Mouse (Mus musculus): ENCODE data around the gene Tmie. TPM values are rescaled to one million over a fixed set of nuclear protein-coding genes. Genes with fewer than 3 reads are reported as not detected.

Tmie gene
- polyA plus RNA-seq, 1 experiment: 2.7 TPM

DNA sequence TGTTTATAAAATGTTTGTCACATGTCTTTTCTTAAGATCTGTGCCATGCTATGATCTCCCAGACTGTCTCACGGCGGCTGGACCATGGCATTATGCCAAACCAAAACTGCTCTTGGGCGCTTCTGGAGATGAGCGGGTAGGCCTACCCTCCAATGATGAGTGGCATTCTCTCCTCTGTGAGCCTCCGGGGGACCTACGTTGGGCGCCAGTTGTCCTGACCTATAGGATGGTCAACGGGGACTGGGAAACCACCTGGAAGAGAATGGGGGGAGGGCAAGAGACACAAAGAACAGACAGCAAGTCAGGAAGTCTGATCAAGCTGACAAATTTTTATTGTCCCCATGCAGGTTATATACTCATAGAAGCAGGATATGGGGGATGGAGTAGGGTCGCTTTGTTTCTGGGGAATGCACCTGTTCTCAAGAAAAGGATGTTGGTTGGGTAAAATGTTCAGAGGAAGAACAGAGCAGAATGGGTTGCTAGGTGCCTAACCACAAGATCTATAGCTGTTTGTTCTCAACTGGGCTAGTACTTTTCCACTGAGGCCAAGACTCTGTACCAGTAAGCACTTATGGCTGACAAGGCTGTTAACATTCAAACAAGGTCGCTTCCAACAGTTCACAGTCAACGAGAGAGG is 27.4 kb upstream of the Tmie start:
- TF ChIP-seq POLR2A (IDR thresholded peaks at IDR 0.05; ENCODE audit: extremely low read depth, insufficient read depth, low read length): no peak
- no peak for TF ChIP-seq CTCF (IDR thresholded peaks at IDR 0.05; ENCODE audit: extremely low read depth, insufficient read depth, low read length)
- H3K4me1 ChIP-seq (ENCODE audit: control insufficient read depth, insufficient read depth, low read length): no peaks in the 10 kb centered on the region
- H3K4me3 ChIP-seq (ENCODE audit: insufficient read depth, low read length): no peak overlapping the region
- no peak overlapping the region for H3K27ac ChIP-seq (ENCODE audit: insufficient read depth, low read length)

DNA sequence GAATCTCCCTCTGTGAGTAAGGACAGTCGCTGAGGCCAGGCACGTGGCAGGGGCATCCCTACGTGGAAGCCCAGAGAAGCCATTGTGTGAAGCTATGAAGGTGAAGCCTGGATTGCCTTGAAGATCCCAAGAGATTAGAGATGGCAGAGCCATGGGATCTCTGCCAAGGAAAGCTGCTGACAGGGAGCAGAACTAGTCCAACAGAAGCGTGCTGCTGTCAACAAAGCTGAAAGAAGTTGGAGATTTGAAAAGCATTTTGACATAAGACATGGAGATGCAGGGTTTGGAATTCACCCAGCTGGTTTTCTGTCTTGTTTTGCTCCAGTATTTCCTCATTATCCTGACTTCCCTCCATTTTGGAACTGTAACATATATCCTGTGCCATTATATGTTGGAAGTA is 22.4 kb upstream of the Tmie start:
- Histone ChIP-seq H3K27ac (ENCODE audit: insufficient read depth, low read length) (no peak overlapping the region), H3K4me3 (ENCODE audit: insufficient read depth, low read length) (no peak overlapping the region), H3K4me1 (ENCODE audit: control insufficient read depth, insufficient read depth, low read length) (no peaks in the 10 kb centered on the region)
- TF ChIP-seq CTCF (IDR thresholded peaks at IDR 0.05; ENCODE audit: extremely low read depth, insufficient read depth, low read length) (no peak), POLR2A (IDR thresholded peaks at IDR 0.05; ENCODE audit: extremely low read depth, insufficient read depth, low read length) (no peak)

DNA sequence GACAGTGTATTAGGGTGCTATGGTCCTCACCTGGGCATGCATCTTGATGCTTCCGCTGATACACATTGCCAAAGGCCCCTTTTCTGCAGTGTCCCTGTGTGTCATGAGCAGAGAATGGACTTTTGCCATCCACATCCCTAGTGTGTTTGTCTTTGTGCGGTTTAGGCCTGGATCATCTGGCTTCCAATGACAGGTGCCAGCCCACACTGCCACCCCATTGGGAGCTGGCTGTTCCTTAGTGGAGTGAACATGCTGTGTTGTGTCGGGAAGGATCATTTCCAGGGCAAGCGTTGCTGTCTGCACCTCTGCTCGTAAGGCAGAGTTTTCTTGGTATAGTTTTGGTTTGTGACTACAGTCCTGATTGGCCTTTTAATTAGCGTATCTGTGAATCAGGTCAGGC is 21.3 kb upstream of the Tmie start:
- H3K4me3 ChIP-seq (ENCODE audit: insufficient read depth, low read length): no peak overlapping the region
- TF ChIP-seq CTCF (IDR thresholded peaks at IDR 0.05; ENCODE audit: extremely low read depth, insufficient read depth, low read length) (no peak), POLR2A (IDR thresholded peaks at IDR 0.05; ENCODE audit: extremely low read depth, insufficient read depth, low read length) (no peak)

DNA sequence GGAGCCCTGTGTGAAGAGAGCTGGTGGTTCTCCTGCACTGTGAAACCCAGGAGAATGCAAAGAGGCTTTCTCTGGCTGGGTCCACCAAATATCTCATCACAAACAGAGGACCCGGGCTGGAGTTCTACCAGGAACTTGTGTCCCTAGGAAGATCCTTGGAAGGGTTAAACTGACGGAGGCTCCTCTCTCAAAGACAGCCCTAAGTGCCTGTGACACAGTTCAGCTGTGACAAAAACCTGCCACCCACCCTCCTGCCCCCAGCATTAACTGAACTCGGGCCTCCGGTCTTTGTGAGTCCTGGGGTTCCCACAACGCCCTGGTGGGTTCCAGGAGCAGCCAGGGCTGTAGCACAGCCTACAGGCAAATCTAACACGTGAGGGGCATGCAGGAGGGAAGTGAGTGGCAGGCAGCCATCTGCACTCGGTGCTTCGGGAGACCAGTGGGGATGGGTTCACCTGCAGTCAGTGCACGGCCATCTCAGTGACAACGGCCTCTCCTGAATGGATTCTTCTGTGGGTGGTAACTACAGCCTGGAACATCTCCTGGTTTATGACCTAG is 19.6 kb upstream of the Tmie start:
- TF ChIP-seq CTCF (IDR thresholded peaks at IDR 0.05; ENCODE audit: extremely low read depth, insufficient read depth, low read length) (no peak), POLR2A (IDR thresholded peaks at IDR 0.05; ENCODE audit: extremely low read depth, insufficient read depth, low read length) (no peak)
- Histone ChIP-seq H3K27ac (ENCODE audit: insufficient read depth, low read length) (no peak overlapping the region), H3K4me3 (ENCODE audit: insufficient read depth, low read length) (no peak overlapping the region), H3K4me1 (ENCODE audit: control insufficient read depth, insufficient read depth, low read length) (no peaks in the 10 kb centered on the region)

More for the DNA sequence above, 21.3 kb upstream of the Tmie start:
- no peaks in the 10 kb centered on the region for H3K4me1 ChIP-seq (ENCODE audit: control insufficient read depth, insufficient read depth, low read length)
- no peak overlapping the region for H3K27ac ChIP-seq (ENCODE audit: insufficient read depth, low read length)

DNA sequence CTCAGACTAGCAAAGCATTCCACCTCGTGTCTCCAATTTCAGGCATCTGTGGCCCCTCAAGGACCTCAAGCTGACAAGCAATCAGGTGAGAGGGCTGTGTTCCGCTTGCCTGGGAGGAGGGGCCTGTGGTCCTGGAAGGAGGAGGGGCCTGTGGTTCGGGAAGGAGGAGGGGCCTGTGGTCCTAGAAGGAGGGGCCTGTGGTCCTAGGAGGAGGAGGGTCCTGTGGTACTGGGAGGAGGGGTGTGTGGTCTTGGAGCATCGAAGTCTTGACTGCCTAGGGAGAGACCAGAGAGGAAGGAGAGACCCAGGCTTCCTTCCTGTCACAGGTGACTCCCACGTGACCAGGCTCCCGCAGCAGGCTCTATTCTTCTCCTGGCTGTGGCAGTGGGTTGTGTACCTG is 16.7 kb upstream of the Tmie start:
- TF ChIP-seq POLR2A (IDR thresholded peaks at IDR 0.05; ENCODE audit: extremely low read depth, insufficient read depth, low read length) (no peak), CTCF (IDR thresholded peaks at IDR 0.05; ENCODE audit: extremely low read depth, insufficient read depth, low read length) (no peak)
- Histone ChIP-seq H3K27ac (ENCODE audit: insufficient read depth, low read length) (no peak overlapping the region), H3K4me3 (ENCODE audit: insufficient read depth, low read length) (no peak overlapping the region), H3K4me1 (ENCODE audit: control insufficient read depth, insufficient read depth, low read length) (no peaks in the 10 kb centered on the region)

DNA sequence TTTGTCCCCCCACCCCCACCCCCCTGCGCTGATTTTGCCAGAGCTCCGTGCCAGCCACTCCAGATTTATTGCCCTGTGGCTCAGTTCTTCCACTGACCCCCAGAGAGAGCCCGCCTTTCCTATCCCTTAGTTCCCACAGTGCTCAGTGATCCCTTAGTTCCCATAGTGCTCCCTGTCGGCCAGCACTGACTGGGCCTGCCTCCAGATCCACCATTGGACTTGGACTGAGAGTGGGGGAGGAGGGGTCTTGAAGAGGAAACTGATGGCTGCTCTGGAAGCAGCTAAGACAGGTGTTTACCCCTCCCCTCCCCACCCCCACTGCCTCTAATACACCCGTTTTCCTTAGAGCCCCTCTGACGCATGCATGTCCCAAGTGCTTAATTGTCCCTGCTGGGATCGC is 16.1 kb upstream of the Tmie start:
- H3K4me3 ChIP-seq (ENCODE audit: insufficient read depth, low read length): no peak overlapping the region
- no peak overlapping the region for H3K27ac ChIP-seq (ENCODE audit: insufficient read depth, low read length)
- TF ChIP-seq POLR2A (IDR thresholded peaks at IDR 0.05; ENCODE audit: extremely low read depth, insufficient read depth, low read length): no peak
- no peak for TF ChIP-seq CTCF (IDR thresholded peaks at IDR 0.05; ENCODE audit: extremely low read depth, insufficient read depth, low read length)
- no peaks in the 10 kb centered on the region for H3K4me1 ChIP-seq (ENCODE audit: control insufficient read depth, insufficient read depth, low read length)

DNA sequence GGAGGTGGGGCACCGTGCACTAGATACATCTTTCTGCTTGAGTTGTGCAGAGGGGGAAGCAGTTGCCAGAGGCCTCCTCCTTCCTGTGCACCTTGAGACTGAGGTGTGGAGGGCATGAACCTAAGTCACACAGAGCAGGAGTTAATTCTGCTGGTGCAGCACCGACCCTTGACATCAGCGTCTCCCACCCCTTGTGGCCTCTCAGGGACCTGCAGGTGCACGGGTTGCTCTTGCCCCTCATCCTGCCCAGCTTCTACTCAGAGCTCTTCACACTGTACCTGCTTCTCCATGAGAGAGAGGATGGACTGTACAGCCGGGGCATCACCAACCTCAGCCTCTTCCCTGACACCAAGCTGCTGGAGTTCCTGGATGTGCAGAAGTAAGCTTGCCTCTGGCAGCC is 15.6 kb upstream of the Tmie start:
- Histone ChIP-seq H3K27ac (ENCODE audit: insufficient read depth, low read length) (no peak overlapping the region), H3K4me1 (ENCODE audit: control insufficient read depth, insufficient read depth, low read length) (no peaks in the 10 kb centered on the region), H3K4me3 (ENCODE audit: insufficient read depth, low read length) (no peak overlapping the region)
- TF ChIP-seq POLR2A (IDR thresholded peaks at IDR 0.05; ENCODE audit: extremely low read depth, insufficient read depth, low read length) (no peak), CTCF (IDR thresholded peaks at IDR 0.05; ENCODE audit: extremely low read depth, insufficient read depth, low read length) (no peak)

DNA sequence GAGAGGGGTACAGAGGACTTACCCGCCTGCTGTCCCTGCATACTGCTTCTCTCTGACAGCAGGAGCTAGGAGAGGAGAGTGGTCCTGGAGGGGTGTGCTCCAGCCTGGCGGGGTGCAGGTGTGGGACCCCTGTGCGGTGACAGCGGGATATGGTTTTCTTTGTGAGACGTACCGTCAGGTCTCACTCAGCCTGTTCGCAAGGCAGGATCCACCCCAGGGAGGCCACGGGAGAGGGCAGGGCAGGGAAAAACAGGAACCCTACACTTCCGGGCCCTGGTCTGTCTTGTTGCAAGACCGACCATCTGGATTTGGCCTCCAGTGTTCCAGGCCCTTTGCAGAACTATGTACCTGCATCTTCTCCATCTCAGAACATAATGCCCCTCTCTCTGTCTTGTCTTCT is 13.5 kb upstream of the Tmie start:
- no peak for TF ChIP-seq POLR2A (IDR thresholded peaks at IDR 0.05; ENCODE audit: extremely low read depth, insufficient read depth, low read length)
- no peak for TF ChIP-seq CTCF (IDR thresholded peaks at IDR 0.05; ENCODE audit: extremely low read depth, insufficient read depth, low read length)
- no peak overlapping the region for H3K27ac ChIP-seq (ENCODE audit: insufficient read depth, low read length)
- no peak overlapping the region for H3K4me3 ChIP-seq (ENCODE audit: insufficient read depth, low read length)
- H3K4me1 ChIP-seq (ENCODE audit: control insufficient read depth, insufficient read depth, low read length): no peaks in the 10 kb centered on the region

DNA sequence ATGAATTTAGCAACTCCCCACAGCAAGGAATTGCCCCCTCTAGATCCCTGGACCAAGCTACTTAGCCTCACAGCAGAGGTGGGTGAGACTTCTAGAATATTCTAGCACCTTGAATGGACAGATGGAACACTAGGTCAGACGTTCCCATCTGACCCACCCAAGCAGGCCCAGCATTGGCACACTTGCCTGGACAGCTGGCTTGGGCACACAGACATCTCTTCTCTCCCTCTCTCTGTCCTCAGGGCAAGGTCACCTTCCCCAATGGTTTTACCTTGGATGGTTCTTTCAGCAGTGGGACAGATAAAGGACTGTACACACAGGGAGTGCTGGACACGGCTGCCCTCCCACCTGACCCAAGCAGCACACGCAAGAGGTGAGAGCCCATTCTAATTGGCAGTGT is 12.6 kb upstream of the Tmie start:
- TF ChIP-seq POLR2A (IDR thresholded peaks at IDR 0.05; ENCODE audit: extremely low read depth, insufficient read depth, low read length) (no peak), CTCF (IDR thresholded peaks at IDR 0.05; ENCODE audit: extremely low read depth, insufficient read depth, low read length) (no peak)
- Histone ChIP-seq H3K4me1 (ENCODE audit: control insufficient read depth, insufficient read depth, low read length) (no peaks in the 10 kb centered on the region), H3K27ac (ENCODE audit: insufficient read depth, low read length) (no peak overlapping the region), H3K4me3 (ENCODE audit: insufficient read depth, low read length) (no peak overlapping the region)

DNA sequence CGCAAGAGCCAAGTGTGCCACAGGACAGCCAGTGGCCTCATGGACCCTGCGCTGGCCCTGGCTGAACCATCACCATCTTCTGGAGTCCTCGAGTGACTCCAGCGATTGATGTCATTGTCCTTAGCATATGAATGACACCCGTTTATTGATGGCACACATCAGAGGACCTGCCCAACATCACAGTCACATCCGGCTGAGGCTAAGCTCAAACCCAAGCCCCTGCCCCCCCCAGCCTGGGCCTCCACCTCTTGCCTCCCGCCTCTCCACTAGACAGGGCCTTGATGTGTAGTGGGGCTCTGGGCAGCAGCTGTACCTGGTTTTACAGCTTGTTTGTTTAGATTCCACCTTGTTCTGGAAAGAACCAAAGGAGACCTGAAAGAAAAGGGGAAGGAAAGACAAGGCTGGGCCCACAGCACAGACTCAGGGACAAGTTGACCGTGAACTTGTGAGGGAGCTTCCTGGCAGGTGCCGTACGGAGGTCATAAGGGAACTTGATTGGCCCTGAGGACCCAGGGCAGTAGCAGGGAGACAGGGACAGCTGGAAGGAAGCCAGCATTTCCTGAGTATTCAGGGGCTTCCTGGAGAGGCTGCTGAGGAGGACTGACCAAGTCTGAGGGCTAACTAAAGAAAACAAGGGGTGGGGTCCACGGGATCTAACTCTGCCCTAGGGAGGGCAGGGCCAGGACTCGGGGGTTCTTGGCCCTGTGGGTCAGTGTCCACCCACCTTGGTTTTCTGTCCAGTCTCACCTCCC is 11.3 kb upstream of the Tmie start:
- H3K27ac ChIP-seq (ENCODE audit: insufficient read depth, low read length): no peak overlapping the region
- no peak overlapping the region for H3K4me3 ChIP-seq (ENCODE audit: insufficient read depth, low read length)
- H3K4me1 ChIP-seq (ENCODE audit: control insufficient read depth, insufficient read depth, low read length): no peaks in the 10 kb centered on the region
- no peak for TF ChIP-seq CTCF (IDR thresholded peaks at IDR 0.05; ENCODE audit: extremely low read depth, insufficient read depth, low read length)
- TF ChIP-seq POLR2A (IDR thresholded peaks at IDR 0.05; ENCODE audit: extremely low read depth, insufficient read depth, low read length): no peak
